9 mouse cellular contexts compared by ENCODE assay signal in the genomic region with DNA sequence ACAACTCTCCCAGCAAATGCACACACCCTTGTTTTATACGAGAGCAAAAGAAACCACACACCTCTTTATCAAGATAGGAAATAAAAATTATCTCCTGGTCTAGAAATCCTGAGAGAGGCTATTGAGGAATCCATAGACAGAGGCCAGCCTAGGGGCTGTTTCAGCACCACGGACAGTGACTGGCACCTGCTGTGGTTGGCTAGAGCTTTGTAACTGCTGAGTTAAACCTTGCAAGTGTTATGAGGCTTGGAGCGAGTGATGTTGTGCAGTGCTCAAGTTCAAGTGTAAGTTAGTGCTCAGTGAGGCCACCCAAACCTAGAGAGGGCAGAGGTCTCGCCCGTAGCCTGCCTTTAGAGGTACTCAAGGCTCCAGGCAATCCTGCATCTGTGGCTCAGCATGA. TPM values are rescaled to one million over a fixed set of nuclear protein-coding genes. Genes with fewer than 3 reads are reported as not detected.
DNase-seq lines count a peak whose midpoint lies in the region; TF ChIP-seq lines count a peak whose summit lies in the region.
"Had no signal": no experiment of that assay in that cellular context is flagged by ENCODE, and none has a peak within 500 bp of the region (broad histone marks: within the 10 kb centered on the region; RNA-seq: fewer than 3 reads in every experiment).

No protein-coding gene starts in this region.

- no peak overlapping the region for H3K27ac ChIP-seq in cerebellum, adult 2 months (ENCODE audit: insufficient read depth, low read length)
- H3K27ac ChIP-seq: limb, embryonic 12.5 days had no signal

- peaks cover 10% of the 10 kb centered on the region for H3K4me1 ChIP-seq in cerebellum, adult 2 months (ENCODE audit: control insufficient read depth, insufficient read depth, low read length)
- H3K4me1 ChIP-seq: limb, embryonic 12.5 days had no signal

- DNase-seq in heart, adult 18-20 months: peak; percentile 8 to 48
- no peak for DNase-seq in heart, adult 11 months
- DNase-seq in 3T3-L1 (ENCODE audit: low read depth, low spot score): peak; percentile 70
- peak; percentile 79 for DNase-seq in adrenal gland, postnatal 10 days
- peak; percentile 83 for DNase-seq in kidney, postnatal 10 days
- DNase-seq in frontal cortex, postnatal 10 days (ENCODE audit: low spot score in 2 of 2): no peak
- DNase-seq in layer of hippocampus, adult 9-10 months (ENCODE audit: low spot score): no peak
- DNase-seq in cerebellum, adult 2 months: no peak

- no peak overlapping the region for H3K4me3 ChIP-seq in cerebellum, adult 2 months (replicated peaks; ENCODE audit: insufficient read depth, low read depth, low read length)
- H3K4me3 ChIP-seq: limb, embryonic 12.5 days had no signal

- TF ChIP-seq POLR2A in cerebellum, adult 2 months (IDR thresholded peaks at IDR 0.05; ENCODE audit: borderline replicate concordance, insufficient read depth, low read length): no peak

- 58% methylated on average over 5 of the region's 5 CpGs for WGBS in cerebellum, adult 2 months

- H3K27me3 ChIP-seq in cerebellum, adult 2 months (ENCODE audit: control insufficient read depth, insufficient read depth, low read length): no peaks in the 10 kb centered on the region

- no peak for TF ChIP-seq CTCF in cerebellum, adult 2 months (IDR thresholded peaks at IDR 0.05; ENCODE audit: borderline replicate concordance, insufficient read depth, low read depth, low read length)

RNA-seq across cellular contexts. Expression of gene Disp3, which starts 5.6 kb away (rescaled TPM):
- total RNA-seq in heart, adult 18-20 months (2021): not detected
- total RNA-seq in adrenal gland, postnatal 10 days (2021): 1 to 10 TPM in 1 of 2 experiments, under 1 TPM in 1; 0.79 to 1.2 TPM
- 13.6 and 15.3 TPM in 2 replicates for polyA plus RNA-seq in cerebellum, adult 2 months (2012; rRNA removed)

Comparison
In these comparisons a context has a peak if more than half of its experiments do, and no peak if none do; other contexts are left out.
1. DNase-seq: peak in heart, adult 18-20 months (2 of 2), 3T3-L1 (single experiment), adrenal gland, postnatal 10 days (single experiment) and kidney, postnatal 10 days (single experiment); none in heart, adult 11 months (single experiment), frontal cortex, postnatal 10 days (0 of 2), layer of hippocampus, adult 9-10 months (single experiment) and cerebellum, adult 2 months (0 of 2).